Mouse (Mus musculus): ENCODE measurements around the gene Zfp426. TPM values are rescaled to one million over a fixed set of nuclear protein-coding genes. Genes with fewer than 3 reads are reported as not detected.

Zfp426 gene
- polyA plus RNA-seq, 1 experiment from 2014 or later: 35.4 TPM

- Histone ChIP-seq H3K4me3 (replicated peaks) (no peak overlapping the region), H3K36me3 (peaks cover 78% of the 10 kb centered on the region), H3K9me3 (0 out of 2 replicates have a peak, but pooled peaks cover 4% of the 10 kb centered on the region), H3K9ac (replicated peaks) (no peak overlapping the region), H3K27ac (no peak overlapping the region), H3K27me3 (no peaks in the 10 kb centered on the region), H3K4me2 (replicated peaks) (no peak overlapping the region), H3K4me1 (replicated peaks) (no peaks in the 10 kb centered on the region)
- WGBS: 93% methylated on average over 4 of the region's 4 CpGs
- no peak for ATAC-seq
These were observed 49.3 kb downstream of the Zfp426 start for GRCm38 (mm10) chr9:20443183-20443783.

- ATAC-seq: no peak
- H3K9me3 ChIP-seq: no peaks in the 10 kb centered on the region
- no peaks in the 10 kb centered on the region for H3K27me3 ChIP-seq
- H3K4me2 ChIP-seq (replicated peaks): no peak overlapping the region
- H3K9ac ChIP-seq (replicated peaks): no peak overlapping the region
- 89% methylated on average over 3 of the region's 3 CpGs for WGBS
- peaks cover 8% of the 10 kb centered on the region for H3K36me3 ChIP-seq
- no peak overlapping the region for H3K27ac ChIP-seq
- H3K4me1 ChIP-seq (replicated peaks): no peaks in the 10 kb centered on the region
- no peak overlapping the region for H3K4me3 ChIP-seq (replicated peaks)
These were observed 62.5 kb downstream of the Zfp426 start for GRCm38 (mm10) chr9:20430004-20430403.

Other genes starting within 250 kb of the Zfp426 start
- not detected in 2 replicates for gene Olfr39, start 210.4 kb downstream of the Zfp426 start, polyA plus RNA-seq (2015; fragmentation: Nextera tagmentation; extraction: Ambion mirVana)
- not detected in 2 replicates for gene Olfr873, start 194.2 kb downstream of the Zfp426 start, polyA plus RNA-seq (2015; fragmentation: Nextera tagmentation; extraction: Ambion mirVana)
- gene Olfr18, start 156.7 kb downstream of the Zfp426 start, polyA plus RNA-seq (2015; fragmentation: Nextera tagmentation; extraction: Ambion mirVana): 0.13 TPM in 1 of 2 replicates, not detected in the other
- 41.5 and 45.4 TPM in 2 replicates for gene Zfp560, start 107.6 kb downstream of the Zfp426 start, polyA plus RNA-seq (2015; fragmentation: Nextera tagmentation; extraction: Ambion mirVana)
- gene Zfp26, start 32.6 kb downstream of the Zfp426 start, polyA plus RNA-seq (2015; fragmentation: Nextera tagmentation; extraction: Ambion mirVana): 17.5 and 20.1 TPM in 2 replicates
- gene Zfp266, start 28.7 kb upstream of the Zfp426 start, polyA plus RNA-seq (2015; fragmentation: Nextera tagmentation; extraction: Ambion mirVana): 143 and 151 TPM in 2 replicates
- gene Zfp846, start 88.5 kb upstream of the Zfp426 start, polyA plus RNA-seq (2015; fragmentation: Nextera tagmentation; extraction: Ambion mirVana): 47.1 and 50.1 TPM in 2 replicates
- gene Ubl5, start 150.1 kb upstream of the Zfp426 start, polyA plus RNA-seq (2015; fragmentation: Nextera tagmentation; extraction: Ambion mirVana): 541 and 558 TPM in 2 replicates
- 17.7 and 19.0 TPM in 2 replicates for gene Fbxl12, start 152.0 kb upstream of the Zfp426 start, polyA plus RNA-seq (2015; fragmentation: Nextera tagmentation; extraction: Ambion mirVana)
- 62.0 and 63.2 TPM in 2 replicates for gene Pin1, start 159.3 kb upstream of the Zfp426 start, polyA plus RNA-seq (2015; fragmentation: Nextera tagmentation; extraction: Ambion mirVana)

Data from midbrain, embryonic 13.5 days (tissue).